In genomic region chr4:34905396-34905795, GRCm38 (mm10) we compare ENCODE assay signal across 11 mouse cellular contexts. TPM values are rescaled to one million over a fixed set of nuclear protein-coding genes. Genes with fewer than 3 reads are reported as not detected.
DNase-seq lines count a peak whose midpoint lies in the region; ATAC-seq and TF ChIP-seq lines count a peak whose summit lies in the region.
"Had no signal": no experiment of that assay in that cellular context is flagged by ENCODE, and none has a peak within 500 bp of the region (broad histone marks: within the 10 kb centered on the region; RNA-seq: fewer than 3 reads in every experiment).

No protein-coding gene starts in this region.

- no peaks in the 10 kb centered on the region for H3K27me3 ChIP-seq in heart, adult 2 months (ENCODE audit: control insufficient read depth, insufficient read depth, low read length)
- H3K27me3 ChIP-seq in midbrain, postnatal 0 days (ENCODE audit: insufficient read depth, low read length): no peaks in the 10 kb centered on the region
- H3K27me3 ChIP-seq in midbrain, embryonic 11.5 days (ENCODE audit: control insufficient read depth, insufficient read depth, low read length): no peaks in the 10 kb centered on the region
- H3K27me3 ChIP-seq in midbrain, embryonic 15.5 days (replicated peaks): no peaks in the 10 kb centered on the region

- TF ChIP-seq CTCF in heart, adult 2 months (IDR thresholded peaks at IDR 0.05): peak; percentile 58
- TF ChIP-seq CTCF in midbrain, postnatal 0 days (IDR thresholded peaks at IDR 0.05): peak; percentile 45
- TF ChIP-seq CTCF in bone marrow macrophage, adult 2 months (IDR thresholded peaks at IDR 0.05; ENCODE audit: low read depth, low read length): peak; percentile 31; the same call in 1 of the 2 replicates

- no peak overlapping the region for H3K4me2 ChIP-seq in midbrain, postnatal 0 days (ENCODE audit: low read depth, low read length, poor library complexity, severe bottlenecking)
- H3K4me2 ChIP-seq in midbrain, embryonic 11.5 days: no peak overlapping the region
- no peak overlapping the region for H3K4me2 ChIP-seq in midbrain, embryonic 15.5 days

- no peaks in the 10 kb centered on the region for H3K36me3 ChIP-seq in heart, adult 2 months (ENCODE audit: control insufficient read depth, insufficient read depth, low read length)
- H3K36me3 ChIP-seq in midbrain, postnatal 0 days (ENCODE audit: insufficient read depth, low read length): no peaks in the 10 kb centered on the region
- no peaks in the 10 kb centered on the region for H3K36me3 ChIP-seq in midbrain, embryonic 11.5 days (ENCODE audit: control insufficient read depth, insufficient read depth, low read length)
- H3K36me3 ChIP-seq in midbrain, embryonic 15.5 days (replicated peaks): no peaks in the 10 kb centered on the region

- no peak for ATAC-seq in midbrain, postnatal 0 days (ENCODE audit: low FRiP score)
- no peak for ATAC-seq in midbrain, embryonic 11.5 days (ENCODE audit: low FRiP score)
- no peak for ATAC-seq in midbrain, embryonic 15.5 days (replicated peaks)
- ATAC-seq: activated CD4-positive, CD25-positive, alpha-beta regulatory T cell, adult 4 months had no signal

- TF ChIP-seq POLR2A in heart, adult 2 months (IDR thresholded peaks at IDR 0.05; ENCODE audit: insufficient read depth, low read depth, low read length): no peak
- TF ChIP-seq POLR2A in bone marrow macrophage, adult 2 months (IDR thresholded peaks at IDR 0.05; ENCODE audit: borderline replicate concordance, low read depth, low read length): no peak

- no peaks in the 10 kb centered on the region for H3K9me3 ChIP-seq in midbrain, postnatal 0 days (ENCODE audit: low read length)
- no peaks in the 10 kb centered on the region for H3K9me3 ChIP-seq in midbrain, embryonic 11.5 days (ENCODE audit: control insufficient read depth, low read length)
- H3K9me3 ChIP-seq in midbrain, embryonic 15.5 days: no peaks in the 10 kb centered on the region

- no peak overlapping the region for H3K27ac ChIP-seq in heart, adult 2 months
- H3K27ac ChIP-seq in midbrain, postnatal 0 days (ENCODE audit: low read depth, low read length): no peak overlapping the region
- H3K27ac ChIP-seq in midbrain, embryonic 11.5 days (ENCODE audit: low read depth, low read length): no peak overlapping the region
- no peak overlapping the region for H3K27ac ChIP-seq in bone marrow macrophage, adult 2 months (ENCODE audit: insufficient read depth, low read depth, low read length)
- H3K27ac ChIP-seq in midbrain, embryonic 15.5 days: no peak overlapping the region

- no peak for TF ChIP-seq EP300 in heart, adult 2 months (IDR thresholded peaks at IDR 0.05; ENCODE audit: insufficient read depth, low read depth, low read length)

- no peaks in the 10 kb centered on the region; the same call in 1 of the 2 replicates for H3K4me1 ChIP-seq in heart, adult 2 months (ENCODE audit: control insufficient read depth, insufficient read depth, low read length)
- H3K4me1 ChIP-seq in midbrain, postnatal 0 days (ENCODE audit: insufficient read depth, low read length): no peaks in the 10 kb centered on the region
- no peaks in the 10 kb centered on the region for H3K4me1 ChIP-seq in midbrain, embryonic 11.5 days (ENCODE audit: control insufficient read depth, insufficient read depth, low read length)
- no peaks in the 10 kb centered on the region for H3K4me1 ChIP-seq in bone marrow macrophage, adult 2 months (ENCODE audit: control insufficient read depth, insufficient read depth, low read length)
- no peaks in the 10 kb centered on the region for H3K4me1 ChIP-seq in midbrain, embryonic 15.5 days

- no peak overlapping the region for H3K9ac ChIP-seq in heart, adult 2 months (ENCODE audit: low read depth, low read length)
- no peak overlapping the region for H3K9ac ChIP-seq in midbrain, postnatal 0 days (replicated peaks; ENCODE audit: low read length, poor library complexity, severe bottlenecking)
- no peak overlapping the region for H3K9ac ChIP-seq in midbrain, embryonic 11.5 days (ENCODE audit: low read length)
- H3K9ac ChIP-seq in midbrain, embryonic 15.5 days: no peak overlapping the region

- intact Hi-C loops in heart, adult 2 months (cut with DNase I): no loop called here

- H3K4me3 ChIP-seq in heart, adult 2 months: no peak overlapping the region
- H3K4me3 ChIP-seq in midbrain, postnatal 0 days (ENCODE audit: low read depth, low read length): no peak overlapping the region
- no peak overlapping the region for H3K4me3 ChIP-seq in midbrain, embryonic 11.5 days (ENCODE audit: low read depth, low read length)
- no peak overlapping the region for H3K4me3 ChIP-seq in bone marrow macrophage, adult 2 months (ENCODE audit: insufficient read depth, low read length)
- no peak overlapping the region for H3K4me3 ChIP-seq in midbrain, embryonic 15.5 days

- no peak for DNase-seq in heart, adult 2 months
- DNase-seq in heart, adult 8-10 months (ENCODE audit: low spot score): no peak
- no peak for DNase-seq in midbrain, postnatal 0 days (ENCODE audit: low spot score)
- no peak for DNase-seq in midbrain, embryonic 11.5 days (ENCODE audit: low spot score, missing footprints)
- DNase-seq in thymus, postnatal 0 days (ENCODE audit: low spot score): peak; percentile 35
- DNase-seq in retina, postnatal 1 day: no peak
- DNase-seq: gastrocnemius, postnatal 14 days; kidney, adult 9 months had no signal

- WGBS in heart, adult 2 months: 72% methylated on average over 5 of the region's 5 CpGs
- WGBS in midbrain, postnatal 0 days: 62% methylated on average over 5 of the region's 5 CpGs
- 63% methylated on average over 5 of the region's 5 CpGs for WGBS in midbrain, embryonic 11.5 days
- WGBS in midbrain, embryonic 15.5 days: 68% methylated on average over 5 of the region's 5 CpGs

- H3K79me2 ChIP-seq in heart, adult 2 months (replicated peaks; ENCODE audit: control insufficient read depth, insufficient read depth, low read length): no peaks in the 10 kb centered on the region

RNA-seq across cellular contexts. Expression of gene Cga, which starts 11.8 kb away (rescaled TPM):
- total RNA-seq in heart, adult 2 months (2021): not detected
- polyA plus RNA-seq in heart, adult 2 months (2012; rRNA removed): not detected in 2 replicates
- total RNA-seq in heart, adult 8-10 months (2022): not detected
- total RNA-seq in midbrain, postnatal 0 days (2014; rRNA removed): not detected in 2 replicates
- 0.26 TPM in 1 of 2 replicates, not detected in the other for polyA plus RNA-seq in midbrain, postnatal 0 days (2015; fragmentation: Nextera tagmentation; extraction: Ambion mirVana)
- not detected in 2 replicates for polyA plus RNA-seq in midbrain, embryonic 11.5 days (2014; fragmentation: Nextera tagmentation; extraction: Ambion mirVana)
- polyA plus RNA-seq in bone marrow macrophage, adult 2 months (2012; ENCODE audit: insufficient read depth, insufficient read length, missing spikeins): not detected in 2 replicates
- 1.7 and 1.8 TPM in 2 replicates for polyA plus RNA-seq in thymus, postnatal 0 days (2015; fragmentation: Nextera tagmentation; extraction: Ambion mirVana)
- polyA plus RNA-seq in midbrain, embryonic 15.5 days (2015; fragmentation: Nextera tagmentation; extraction: Ambion mirVana): not detected in 2 replicates
- total RNA-seq: gastrocnemius, postnatal 14 days had no signal
- polyA plus RNA-seq: activated CD4-positive, CD25-positive, alpha-beta regulatory T cell, adult 4 months had no signal

RNA-seq across cellular contexts. Expression of gene Zfp292, which starts 22.6 kb away (rescaled TPM):
- total RNA-seq in heart, adult 2 months (2021): 10 to 100 TPM; 14.0 to 15.7 TPM
- 1.7 and 3.9 TPM in 2 replicates for polyA plus RNA-seq in heart, adult 2 months (2012; rRNA removed)
- 10 to 100 TPM; 13.0 to 16.2 (median 14.5) TPM for total RNA-seq in heart, adult 8-10 months (2022)
- 36.5 and 42.4 TPM in 2 replicates for total RNA-seq in midbrain, postnatal 0 days (2014; rRNA removed)
- polyA plus RNA-seq in midbrain, postnatal 0 days (2015; fragmentation: Nextera tagmentation; extraction: Ambion mirVana): 15.9 and 18.9 TPM in 2 replicates
- 40.1 and 47.2 TPM in 2 replicates for polyA plus RNA-seq in midbrain, embryonic 11.5 days (2014; fragmentation: Nextera tagmentation; extraction: Ambion mirVana)
- 13.9 and 14.8 TPM in 2 replicates for polyA plus RNA-seq in bone marrow macrophage, adult 2 months (2012; ENCODE audit: insufficient read depth, insufficient read length, missing spikeins)
- 19.3 and 20.7 TPM in 2 replicates for polyA plus RNA-seq in thymus, postnatal 0 days (2015; fragmentation: Nextera tagmentation; extraction: Ambion mirVana)
- polyA plus RNA-seq in midbrain, embryonic 15.5 days (2015; fragmentation: Nextera tagmentation; extraction: Ambion mirVana): 31.0 and 33.0 TPM in 2 replicates
